Mouse (Mus musculus) heart, embryonic 13.5 days (tissue): ENCODE results near the gene Klf8. TPM values are rescaled to one million over a fixed set of nuclear protein-coding genes. Genes with fewer than 3 reads are reported as not detected.
"Not testable (repeated sequence)": the region's sequence is repeated elsewhere in the genome, so short reads cannot be mapped to it uniquely, and the experiment has no call there.

Source experiments
- ATAC-seq: fragments of 200-750 bp; cut with Nextera tagmentation; 2 replicates; pipeline ENCODE4 v1.8.0; 2017; ENCODE audit warnings: moderate TSS enrichment; ENCODE audit not compliant: insufficient number of reproducible peaks, low FRiP score, low TSS enrichment; ENCODE audit errors: extremely low read depth
- H3K27ac ChIP-seq: fragments of 300-500 bp; sonication (generic); replicated peaks from 2 replicates; pipeline ENCODE4 v1.5.1; 2015; ENCODE audit warnings: moderate library complexity, mild to moderate bottlenecking, inconsistent platforms
- H3K27me3 ChIP-seq: fragments of 300-500 bp; sonication (generic); replicated peaks from 2 replicates; pipeline ENCODE4 v1.6.1; 2015; ENCODE audit warnings: mild to moderate bottlenecking, inconsistent platforms
- H3K36me3 ChIP-seq: fragments of 300-500 bp; sonication (generic); 2 replicates; pipeline ENCODE4 v1.6.1; 2015; ENCODE audit warnings: mild to moderate bottlenecking, inconsistent platforms
- H3K4me1 ChIP-seq: fragments of 300-500 bp; sonication (generic); 2 replicates; pipeline ENCODE4 v1.6.1; 2015; ENCODE audit warnings: inconsistent platforms
- H3K4me2 ChIP-seq: fragments of 300-500 bp; sonication (generic); 2 replicates; pipeline ENCODE4 v1.6.1; 2015; ENCODE audit warnings: inconsistent platforms, mild to moderate bottlenecking, moderate library complexity
- H3K4me3 ChIP-seq: fragments of 300-500 bp; sonication (generic); 2 replicates; pipeline ENCODE4 v1.5.1; 2015; ENCODE audit warnings: moderate library complexity, mild to moderate bottlenecking, inconsistent platforms
- H3K9ac ChIP-seq: fragments of 300-500 bp; sonication (generic); 2 replicates; pipeline ENCODE4 v1.6.1; 2015; ENCODE audit warnings: inconsistent platforms, mild to moderate bottlenecking, moderate library complexity
- H3K9me3 ChIP-seq: fragments of 300-500 bp; sonication (generic); 2 replicates; pipeline ENCODE4 v1.6.1; 2016; ENCODE audit warnings: inconsistent platforms
- WGBS: fragments of 180-500 bp; shearing (Covaris S2); methylation state at CpG from one replicate; pipeline ENCODE4 v1.1.7; 2015; ENCODE audit warnings: mixed read lengths; 5-methylcytosine and 5-hydroxymethylcytosine counted together
- polyA plus RNA-seq: library from polyadenylated mRNA; unstranded; fragments of >200 nt; fragmentation: Nextera tagmentation; extraction: Ambion mirVana; gene quantifications from 2 replicates; pipeline ENCODE4 v1.2.1, GENCODE M21; 2015

Klf8 gene
- polyA plus RNA-seq = 0.90 and 0.94 TPM in 2 replicates

DNA sequence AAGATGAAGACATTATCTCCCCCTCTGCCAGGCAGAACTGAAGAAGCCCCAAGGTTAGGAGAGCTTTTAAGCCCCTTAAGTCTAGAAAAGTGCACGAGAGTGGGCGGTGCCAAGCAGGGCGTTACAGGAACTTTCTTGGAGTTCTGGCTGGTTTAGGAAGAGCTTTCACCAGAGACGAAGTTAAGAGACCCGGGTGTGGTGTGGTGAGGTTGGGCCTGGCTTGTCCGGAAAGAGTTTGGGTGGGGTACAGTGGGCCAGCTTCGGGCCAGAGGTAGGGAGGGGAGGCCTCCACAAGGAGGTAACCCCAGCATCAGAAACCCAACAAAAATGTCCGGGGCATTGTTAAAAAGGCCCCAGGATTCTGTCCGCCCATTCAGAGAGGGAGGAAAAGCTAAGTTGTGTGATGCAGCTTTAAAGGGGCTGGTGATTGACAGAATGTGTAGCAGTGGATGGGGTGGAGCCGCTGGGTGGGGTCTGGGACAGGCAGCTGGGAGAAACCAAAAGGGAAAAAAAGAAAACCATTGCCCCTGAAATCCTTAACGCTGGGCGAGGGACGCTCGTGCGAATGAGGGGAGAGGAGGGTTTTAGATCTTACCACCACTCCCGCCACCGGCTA, at the start of gene Klf8:
TSS of gene Klf8 (plus strand) at position 163 of the 616 bp plus-strand sequence.
- 24% methylated on average over 16 of the region's 17 CpGs for WGBS
- H3K27me3 ChIP-seq = no peaks in the 10 kb centered on the region
- H3K27ac ChIP-seq = no peak within 1 kb of the TSS
- H3K4me1 ChIP-seq = no peaks in the 10 kb centered on the region
- H3K9ac ChIP-seq = peak within 1 kb of the TSS; percentile 70
- H3K9me3 ChIP-seq = no peaks in the 10 kb centered on the region
- peak within 1 kb of the TSS; percentile 64 for H3K4me3 ChIP-seq
- no peaks in the 10 kb centered on the region for H3K36me3 ChIP-seq
- ATAC-seq = no peak
- peak within 1 kb of the TSS; percentile 75 for H3K4me2 ChIP-seq

DNA sequence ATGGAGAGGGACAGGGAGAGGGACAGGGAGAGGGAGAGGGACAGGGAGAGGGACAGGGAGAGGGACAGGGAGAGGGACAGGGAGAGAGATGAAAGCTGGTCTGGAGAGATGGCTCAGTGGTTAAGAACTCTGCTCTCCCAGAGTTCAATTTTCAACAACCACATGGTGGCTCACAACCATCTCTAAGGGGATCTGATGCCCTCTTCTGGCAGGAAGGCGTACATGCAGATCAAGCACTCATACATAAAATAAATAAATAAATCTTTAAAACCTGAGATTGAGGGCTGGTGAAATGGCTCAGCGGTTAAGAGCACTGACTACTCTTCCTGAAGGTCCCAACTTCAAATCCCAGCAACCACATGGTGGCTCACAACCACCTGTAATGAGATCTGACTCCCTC, 38.1 kb upstream of the Klf8 start:
- H3K4me3 ChIP-seq, H3K9me3 ChIP-seq, H3K36me3 ChIP-seq, ATAC-seq, H3K27ac ChIP-seq, H3K4me2 ChIP-seq, H3K9ac ChIP-seq, H3K4me1 ChIP-seq, H3K27me3 ChIP-seq: not testable (repeated sequence)
- 69% methylated on average over 2 of the region's 2 CpGs for WGBS

DNA sequence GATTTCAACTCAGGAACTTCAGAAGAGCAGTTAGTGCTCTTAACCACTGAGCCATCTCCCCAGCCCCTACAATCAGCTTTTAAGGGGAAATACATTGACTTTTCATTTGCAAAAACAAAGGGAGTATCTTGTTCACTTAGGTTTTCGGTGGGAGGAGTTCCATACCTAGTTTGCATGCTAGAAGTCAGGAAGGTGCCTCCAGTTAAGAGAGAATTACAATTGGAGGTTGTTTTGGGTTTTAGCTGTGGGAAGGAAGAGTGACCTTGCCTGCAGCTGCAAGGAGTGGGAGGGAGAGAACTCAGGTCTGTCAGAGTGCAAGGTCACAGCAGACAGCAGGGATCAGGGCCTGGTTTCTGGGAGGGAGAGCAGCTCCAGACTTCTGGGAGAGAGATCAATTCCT, 26.2 kb upstream of the Klf8 start:
- H3K27me3 ChIP-seq = no peaks in the 10 kb centered on the region
- no peak for ATAC-seq
- no peak overlapping the region for H3K4me2 ChIP-seq
- no peak overlapping the region for H3K27ac ChIP-seq
- H3K4me1 ChIP-seq = no peaks in the 10 kb centered on the region
- H3K36me3 ChIP-seq = no peaks in the 10 kb centered on the region
- no peaks in the 10 kb centered on the region for H3K9me3 ChIP-seq
- 90% methylated on average over 1 of the region's 1 CpGs for WGBS
- no peak overlapping the region for H3K4me3 ChIP-seq
- H3K9ac ChIP-seq = no peak overlapping the region

DNA sequence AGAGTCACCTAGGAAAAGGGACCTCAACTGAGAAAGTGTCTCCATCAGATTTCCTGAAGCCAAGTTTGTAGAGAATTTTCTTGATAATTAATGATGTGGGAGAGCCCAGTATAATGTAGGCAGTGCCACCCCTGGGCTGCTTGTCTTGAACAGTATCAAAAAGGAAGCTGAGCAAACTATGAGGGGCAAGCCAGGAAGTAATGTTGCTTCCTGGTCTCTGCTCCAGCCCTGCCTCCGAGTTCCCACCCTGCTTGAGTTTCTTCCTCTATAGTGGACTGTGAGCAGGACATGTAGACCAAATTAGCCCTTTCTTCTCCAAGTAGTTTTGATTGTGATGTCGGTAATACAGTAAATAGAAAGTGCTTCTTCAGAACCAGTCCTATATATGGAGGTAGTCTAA, 6.0 kb upstream of the Klf8 start:
- Histone ChIP-seq H3K27me3 (no peaks in the 10 kb centered on the region; the same call in 1 of the 2 replicates), H3K4me3 (no peak overlapping the region), H3K9ac (no peak overlapping the region), H3K4me2 (no peak overlapping the region), H3K36me3 (no peaks in the 10 kb centered on the region), H3K9me3 (no peaks in the 10 kb centered on the region), H3K4me1 (no peaks in the 10 kb centered on the region), H3K27ac (no peak overlapping the region)
- 43% methylated on average over 2 of the region's 2 CpGs for WGBS
- no peak for ATAC-seq

- Histone ChIP-seq H3K27ac (no peak overlapping the region), H3K9me3 (no peaks in the 10 kb centered on the region), H3K9ac (no peak overlapping the region), H3K36me3 (no peaks in the 10 kb centered on the region), H3K4me2 (peak overlapping the region; percentile 10; the same call in 1 of the 2 replicates), H3K27me3 (no peaks in the 10 kb centered on the region; the same call in 1 of the 2 replicates), H3K4me3 (no peak overlapping the region), H3K4me1 (no peaks in the 10 kb centered on the region)
- no peak for ATAC-seq
- 13% methylated on average over 10 of the region's 10 CpGs for WGBS
Observed at GRCm38 (mm10) chrX:153233255-153233654, 4.0 kb upstream of the Klf8 start.

- H3K36me3 ChIP-seq = no peaks in the 10 kb centered on the region
- WGBS = 16% methylated on average over 23 of the region's 23 CpGs
- peak overlapping the region; percentile 70 for H3K9ac ChIP-seq
- peak overlapping the region; percentile 64 for H3K4me3 ChIP-seq
- H3K27me3 ChIP-seq = no peaks in the 10 kb centered on the region
- H3K27ac ChIP-seq = no peak overlapping the region
- peak overlapping the region; percentile 75 for H3K4me2 ChIP-seq
- no peaks in the 10 kb centered on the region for H3K4me1 ChIP-seq
- no peak; the same call in 1 of the 2 replicates for ATAC-seq
- no peaks in the 10 kb centered on the region for H3K9me3 ChIP-seq
Observed at GRCm38 (mm10) chrX:153237920-153238504, 746 bp downstream of the Klf8 start.

- Histone ChIP-seq H3K4me2 (no peak overlapping the region), H3K9me3 (no peaks in the 10 kb centered on the region), H3K36me3 (no peaks in the 10 kb centered on the region), H3K4me1 (no peaks in the 10 kb centered on the region), H3K9ac (no peak overlapping the region), H3K27ac (no peak overlapping the region), H3K27me3 (no peaks in the 10 kb centered on the region), H3K4me3 (no peak overlapping the region)
- no peak for ATAC-seq
- 66% methylated on average over 1 of the region's 1 CpGs for WGBS
Observed at GRCm38 (mm10) chrX:153254256-153254655, 17.0 kb downstream of the Klf8 start.

DNA sequence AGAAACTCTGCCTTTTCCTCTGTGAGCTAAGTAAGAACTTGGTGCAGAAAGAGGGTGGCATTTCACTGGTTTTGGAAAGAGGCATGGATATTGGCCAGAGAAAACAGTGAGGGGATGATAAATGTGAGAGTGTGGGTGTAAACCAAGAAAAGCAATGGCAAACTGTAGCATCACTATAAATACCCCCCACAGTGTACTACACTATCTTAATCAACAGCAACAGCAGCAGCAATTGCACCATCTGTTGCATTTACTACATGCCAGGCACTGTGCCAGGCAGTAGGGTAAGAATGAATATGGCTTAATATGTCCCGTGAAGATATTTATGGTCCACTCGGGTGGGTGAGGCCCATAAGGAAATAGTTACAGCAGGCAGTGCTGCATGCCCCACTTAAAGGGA, 18.2 kb downstream of the Klf8 start:
- Histone ChIP-seq H3K4me3 (no peak overlapping the region), H3K27me3 (no peaks in the 10 kb centered on the region), H3K4me1 (no peaks in the 10 kb centered on the region), H3K9ac (no peak overlapping the region), H3K36me3 (no peaks in the 10 kb centered on the region), H3K9me3 (no peaks in the 10 kb centered on the region), H3K4me2 (no peak overlapping the region), H3K27ac (no peak overlapping the region)
- no peak for ATAC-seq
- WGBS = 64% methylated on average over 2 of the region's 2 CpGs

DNA sequence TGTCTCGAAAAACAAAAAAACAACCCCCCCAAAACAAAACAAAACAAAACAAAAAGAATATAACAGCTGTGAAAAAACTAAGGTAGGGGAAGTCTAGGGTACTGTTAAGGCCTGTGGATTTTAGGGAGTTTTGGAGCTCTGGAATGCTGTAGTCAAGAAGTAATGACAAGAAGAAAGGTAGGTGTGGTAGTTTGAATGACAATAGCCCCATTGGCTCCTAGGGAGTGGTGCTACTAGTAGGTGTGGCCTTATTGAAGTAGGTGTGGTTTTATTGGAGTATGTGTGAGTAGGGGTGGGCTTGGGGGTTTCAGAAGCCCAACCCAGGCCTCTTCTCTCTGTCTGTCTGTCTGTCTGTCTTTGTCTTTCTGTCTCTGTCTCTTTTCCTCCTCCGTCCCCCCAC, 44.9 kb downstream of the Klf8 start:
- no peak overlapping the region for H3K4me2 ChIP-seq
- ATAC-seq = no peak
- H3K36me3 ChIP-seq = no peaks in the 10 kb centered on the region
- H3K4me1 ChIP-seq = no peaks in the 10 kb centered on the region
- no peak overlapping the region for H3K27ac ChIP-seq
- H3K4me3 ChIP-seq = no peak overlapping the region
- no peak overlapping the region for H3K9ac ChIP-seq
- no peaks in the 10 kb centered on the region for H3K27me3 ChIP-seq
- H3K9me3 ChIP-seq = no peaks in the 10 kb centered on the region
- 60% methylated on average over 2 of the region's 2 CpGs for WGBS

DNA sequence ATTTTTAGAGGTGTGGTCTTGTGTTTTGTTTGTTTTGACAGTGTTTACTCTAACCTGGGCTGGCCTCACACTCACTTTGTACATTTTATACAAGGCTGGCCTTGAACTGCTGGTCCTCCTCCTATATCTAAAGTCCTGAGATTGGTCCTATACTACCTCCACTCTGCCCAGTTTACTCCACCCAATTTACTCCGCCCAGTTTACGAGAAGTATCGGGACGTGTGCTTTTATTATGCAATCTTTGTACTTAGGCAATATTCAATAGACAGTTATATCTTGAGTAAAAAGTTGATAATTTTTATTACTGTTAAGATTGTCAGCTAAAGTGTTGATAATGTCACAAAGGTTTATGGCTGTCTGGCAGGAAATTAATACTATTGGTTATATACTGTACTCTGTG, 74.1 kb downstream of the Klf8 start:
- Histone ChIP-seq H3K27ac (no peak overlapping the region), H3K9ac (no peak overlapping the region), H3K9me3 (no peaks in the 10 kb centered on the region), H3K36me3 (no peaks in the 10 kb centered on the region), H3K4me1 (no peaks in the 10 kb centered on the region), H3K4me2 (no peak overlapping the region), H3K27me3 (no peaks in the 10 kb centered on the region), H3K4me3 (no peak overlapping the region)
- ATAC-seq = no peak
- WGBS = 76% methylated on average over 4 of the region's 4 CpGs

- Histone ChIP-seq H3K4me2 (no peak overlapping the region), H3K36me3 (no peaks in the 10 kb centered on the region), H3K9ac (no peak overlapping the region), H3K9me3 (no peaks in the 10 kb centered on the region), H3K27ac (no peak overlapping the region), H3K4me1 (no peaks in the 10 kb centered on the region), H3K27me3 (no peaks in the 10 kb centered on the region), H3K4me3 (no peak overlapping the region)
- 55% methylated on average over 3 of the region's 3 CpGs for WGBS
- no peak for ATAC-seq
Observed at GRCm38 (mm10) chrX:153323105-153323504, 85.8 kb downstream of the Klf8 start.

GRCm38 (mm10) chrX:153334140-153334539, 96.9 kb downstream of the Klf8 start:
- WGBS = 68% methylated on average over 3 of the region's 3 CpGs

More at GRCm38 (mm10) chrX:153334140-153334539, 96.9 kb downstream of the Klf8 start:
- not testable (repeated sequence) for H3K27me3 ChIP-seq, H3K27ac ChIP-seq, H3K4me1 ChIP-seq, H3K36me3 ChIP-seq, H3K4me3 ChIP-seq, H3K9me3 ChIP-seq, H3K4me2 ChIP-seq, ATAC-seq, H3K9ac ChIP-seq
